Mouse (Mus musculus): ENCODE data around the gene Bicc1. TPM values are rescaled to one million over a fixed set of nuclear protein-coding genes. Genes with fewer than 3 reads are reported as not detected.

Gene Bicc1
- polyA plus RNA-seq, 1 experiment, result 3.1 TPM

DNA sequence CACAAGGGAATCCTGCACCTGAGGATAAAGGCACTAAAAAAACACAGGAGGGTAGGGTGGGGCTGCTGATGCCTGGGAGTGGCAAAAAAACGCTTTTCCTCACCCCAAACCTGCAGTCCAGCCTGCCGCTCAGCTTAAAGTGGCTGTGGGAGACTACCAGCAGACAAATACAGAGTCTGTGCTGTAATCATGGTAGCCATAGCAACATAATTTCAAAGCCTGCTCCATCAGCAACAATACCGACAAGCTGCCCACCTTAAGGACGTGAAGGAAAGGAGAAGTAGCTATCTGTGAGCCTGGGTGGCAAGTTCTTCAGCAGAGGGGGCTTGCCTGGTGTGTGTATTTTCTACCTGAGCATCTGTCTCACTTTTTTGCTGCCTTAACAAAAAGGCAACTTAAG, 117.6 kb downstream of the Bicc1 start:
- TF ChIP-seq POLR2A (IDR thresholded peaks at IDR 0.05; ENCODE audit: low read depth, low read length) (no peak), CTCF (IDR thresholded peaks at IDR 0.05; ENCODE audit: extremely low read depth, insufficient read length, insufficient replicate concordance, low read depth, low read length) (no peak)
- H3K27ac ChIP-seq (ENCODE audit: insufficient read depth, low read depth, low read length), result no peak overlapping the region
- H3K4me1 ChIP-seq (ENCODE audit: control insufficient read depth, insufficient read depth, insufficient read length, low read length), result no peaks in the 10 kb centered on the region
- 45% methylated on average over 4 of the region's 4 CpGs for WGBS
- no peaks in the 10 kb centered on the region for H3K27me3 ChIP-seq (ENCODE audit: control insufficient read depth, insufficient read depth, low read length)
- no peak overlapping the region for H3K4me3 ChIP-seq (ENCODE audit: low read depth, low read length)
- H3K36me3 ChIP-seq (ENCODE audit: control insufficient read depth, insufficient read depth, low read length), result no peaks in the 10 kb centered on the region

GRCm38 (mm10) chr10:71036484-71036883, 123.0 kb downstream of the Bicc1 start:
- Histone ChIP-seq H3K27ac (ENCODE audit: insufficient read depth, low read depth, low read length) (no peak overlapping the region), H3K4me1 (ENCODE audit: control insufficient read depth, insufficient read depth, insufficient read length, low read length) (no peaks in the 10 kb centered on the region), H3K27me3 (ENCODE audit: control insufficient read depth, insufficient read depth, low read length) (no peaks in the 10 kb centered on the region), H3K4me3 (ENCODE audit: low read depth, low read length) (no peak overlapping the region), H3K36me3 (ENCODE audit: control insufficient read depth, insufficient read depth, low read length) (no peaks in the 10 kb centered on the region)
- WGBS, result 76% methylated on average over 7 of the region's 7 CpGs
- no peak for TF ChIP-seq CTCF (IDR thresholded peaks at IDR 0.05; ENCODE audit: extremely low read depth, insufficient read length, insufficient replicate concordance, low read depth, low read length)
- TF ChIP-seq POLR2A (IDR thresholded peaks at IDR 0.05; ENCODE audit: low read depth, low read length), result no peak

GRCm38 (mm10) chr10:71028996-71029395, 130.5 kb downstream of the Bicc1 start:
- Histone ChIP-seq H3K4me1 (ENCODE audit: control insufficient read depth, insufficient read depth, insufficient read length, low read length) (no peaks in the 10 kb centered on the region), H3K27me3 (ENCODE audit: control insufficient read depth, insufficient read depth, low read length) (no peaks in the 10 kb centered on the region), H3K36me3 (ENCODE audit: control insufficient read depth, insufficient read depth, low read length) (no peaks in the 10 kb centered on the region), H3K27ac (ENCODE audit: insufficient read depth, low read depth, low read length) (0 out of 2 replicates have a peak overlapping the region, but pooled peaks have one; percentile 26), H3K4me3 (ENCODE audit: low read depth, low read length) (no peak overlapping the region)
- WGBS, result 68% methylated on average over 4 of the region's 4 CpGs
- TF ChIP-seq CTCF (IDR thresholded peaks at IDR 0.05; ENCODE audit: extremely low read depth, insufficient read length, insufficient replicate concordance, low read depth, low read length) (no peak), POLR2A (IDR thresholded peaks at IDR 0.05; ENCODE audit: low read depth, low read length) (no peak)

DNA sequence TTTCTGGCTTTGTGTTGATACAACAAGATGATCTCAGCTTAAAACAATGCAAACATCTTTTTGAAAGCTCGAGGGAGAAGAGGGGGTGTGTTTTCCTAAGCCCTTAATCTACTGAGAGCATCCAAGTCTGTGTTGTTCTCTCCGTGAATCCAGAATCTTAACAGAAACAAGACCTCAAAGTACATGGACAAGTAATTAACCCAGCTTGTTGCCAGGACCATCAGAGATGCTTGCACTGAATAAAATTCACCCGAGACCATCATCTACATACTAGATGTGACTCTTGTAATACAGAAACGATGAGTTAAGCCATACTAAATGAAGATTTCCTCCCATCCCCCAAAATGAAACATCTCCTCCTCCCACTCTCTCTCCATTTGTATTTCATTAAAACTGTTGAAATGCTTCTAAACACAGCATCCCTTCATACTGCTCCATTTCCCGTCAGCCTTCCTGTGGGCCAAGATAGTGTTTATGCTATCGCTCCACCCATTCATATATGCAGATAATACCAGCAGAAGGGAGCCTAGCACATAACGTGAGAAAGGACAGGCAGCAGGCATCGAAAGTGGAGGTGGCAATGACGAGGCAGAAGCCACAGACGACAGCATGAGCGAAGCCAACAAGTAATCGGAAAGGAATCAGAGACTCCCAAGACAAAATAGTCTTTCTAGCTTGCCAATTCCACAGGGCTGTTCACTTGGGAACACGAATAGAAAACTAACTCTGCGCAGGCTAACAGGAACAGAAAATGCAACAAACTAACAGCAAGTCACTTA, 131.2 kb downstream of the Bicc1 start:
- no peaks in the 10 kb centered on the region for H3K27me3 ChIP-seq (ENCODE audit: control insufficient read depth, insufficient read depth, low read length)
- H3K27ac ChIP-seq (ENCODE audit: insufficient read depth, low read depth, low read length), result peak overlapping the region; percentile 47; the same call in 1 of the 2 replicates
- WGBS, result 63% methylated on average over 14 of the region's 14 CpGs
- no peaks in the 10 kb centered on the region for H3K36me3 ChIP-seq (ENCODE audit: control insufficient read depth, insufficient read depth, low read length)
- H3K4me3 ChIP-seq (ENCODE audit: low read depth, low read length), result no peak overlapping the region
- TF ChIP-seq CTCF (IDR thresholded peaks at IDR 0.05; ENCODE audit: extremely low read depth, insufficient read length, insufficient replicate concordance, low read depth, low read length) (no peak), POLR2A (IDR thresholded peaks at IDR 0.05; ENCODE audit: low read depth, low read length) (no peak)
- H3K4me1 ChIP-seq (ENCODE audit: control insufficient read depth, insufficient read depth, insufficient read length, low read length), result no peaks in the 10 kb centered on the region

DNA sequence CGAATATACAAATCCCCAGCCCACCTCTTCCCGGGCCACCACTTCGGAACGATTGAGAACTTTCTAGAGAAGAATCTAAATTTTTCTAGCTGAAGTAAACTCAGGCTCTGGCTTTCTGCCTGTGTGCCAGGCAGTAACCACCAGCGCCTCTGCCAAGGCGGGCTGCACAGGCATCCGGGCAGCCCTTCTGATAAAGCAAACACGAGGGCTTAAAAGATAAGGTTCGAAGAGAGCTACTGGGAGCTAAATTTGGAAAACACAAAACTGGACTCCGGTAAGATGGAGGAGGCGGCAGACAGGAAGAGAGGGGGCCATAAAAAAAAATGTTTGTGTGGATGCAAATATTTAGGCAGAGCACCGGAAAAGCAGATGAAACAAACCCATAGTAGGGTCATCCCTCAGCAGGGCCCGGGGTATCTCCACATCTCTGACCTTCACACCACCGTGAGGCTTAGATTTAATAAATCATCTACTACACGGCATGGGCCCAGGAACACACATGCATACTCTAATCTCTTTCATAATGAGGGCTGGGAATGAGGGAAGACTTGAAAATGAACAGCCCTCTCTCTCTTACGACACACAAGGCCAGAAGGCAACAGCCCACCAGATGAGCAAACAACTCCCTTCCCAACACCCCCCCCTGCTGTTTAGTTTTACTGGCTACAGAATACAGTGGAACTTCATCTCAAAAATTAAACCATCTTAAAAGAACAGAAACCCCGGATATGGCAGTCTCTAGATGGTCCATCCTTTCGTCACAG, 134.2 kb downstream of the Bicc1 start:
- Histone ChIP-seq H3K36me3 (ENCODE audit: control insufficient read depth, insufficient read depth, low read length) (no peaks in the 10 kb centered on the region), H3K27ac (ENCODE audit: insufficient read depth, low read depth, low read length) (peak overlapping the region; percentile 49; the same call in 1 of the 2 replicates), H3K27me3 (ENCODE audit: control insufficient read depth, insufficient read depth, low read length) (no peaks in the 10 kb centered on the region), H3K4me1 (ENCODE audit: control insufficient read depth, insufficient read depth, insufficient read length, low read length) (no peaks in the 10 kb centered on the region), H3K4me3 (ENCODE audit: low read depth, low read length) (no peak overlapping the region)
- WGBS, result 43% methylated on average over 18 of the region's 18 CpGs
- no peak for TF ChIP-seq CTCF (IDR thresholded peaks at IDR 0.05; ENCODE audit: extremely low read depth, insufficient read length, insufficient replicate concordance, low read depth, low read length)
- no peak for TF ChIP-seq POLR2A (IDR thresholded peaks at IDR 0.05; ENCODE audit: low read depth, low read length)

DNA sequence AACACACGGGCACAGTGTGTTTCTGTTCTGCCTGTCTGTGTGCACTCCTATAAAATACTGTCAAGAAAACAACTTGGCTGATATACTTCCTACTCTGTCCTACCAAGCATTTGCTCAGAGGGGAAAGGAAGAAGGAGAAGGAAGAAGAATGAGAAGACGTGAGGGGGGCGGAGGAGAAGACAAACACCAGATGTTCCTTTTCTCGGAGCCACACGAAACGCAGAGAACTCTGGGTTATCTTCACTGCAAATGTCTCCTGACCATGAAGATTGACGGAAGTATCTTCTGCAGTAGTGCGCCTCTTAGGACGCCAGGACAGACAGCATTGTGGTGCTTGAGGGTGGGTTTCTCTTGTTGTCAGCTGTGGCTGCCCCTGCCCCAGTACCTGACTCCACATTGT, 134.8 kb downstream of the Bicc1 start:
- Histone ChIP-seq H3K4me1 (ENCODE audit: control insufficient read depth, insufficient read depth, insufficient read length, low read length) (no peaks in the 10 kb centered on the region), H3K36me3 (ENCODE audit: control insufficient read depth, insufficient read depth, low read length) (no peaks in the 10 kb centered on the region), H3K4me3 (ENCODE audit: low read depth, low read length) (no peak overlapping the region), H3K27ac (ENCODE audit: insufficient read depth, low read depth, low read length) (peak overlapping the region; percentile 49; the same call in 1 of the 2 replicates), H3K27me3 (ENCODE audit: control insufficient read depth, insufficient read depth, low read length) (no peaks in the 10 kb centered on the region)
- TF ChIP-seq POLR2A (IDR thresholded peaks at IDR 0.05; ENCODE audit: low read depth, low read length) (no peak), CTCF (IDR thresholded peaks at IDR 0.05; ENCODE audit: extremely low read depth, insufficient read length, insufficient replicate concordance, low read depth, low read length) (no peak)
- 65% methylated on average over 9 of the region's 9 CpGs for WGBS

DNA sequence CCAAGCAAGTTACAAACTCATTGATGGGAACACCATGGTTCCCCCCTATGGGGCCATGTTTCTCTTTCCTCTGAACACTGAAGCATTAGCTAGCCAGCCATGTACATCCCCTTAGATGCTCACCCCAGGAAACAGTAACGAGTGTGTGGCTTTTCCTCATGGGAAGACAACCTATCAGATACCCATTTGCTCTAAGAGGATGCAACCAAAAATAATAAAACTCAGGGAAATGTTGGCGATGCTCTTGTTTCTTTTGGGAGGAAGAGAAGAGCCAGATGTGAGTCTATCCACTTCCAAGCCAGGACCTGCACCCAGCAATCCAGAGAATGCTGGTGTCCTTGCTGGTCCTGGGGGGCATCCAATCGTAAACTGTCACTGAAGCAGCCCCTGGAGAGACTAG, 136.0 kb downstream of the Bicc1 start:
- Histone ChIP-seq H3K27me3 (ENCODE audit: control insufficient read depth, insufficient read depth, low read length) (no peaks in the 10 kb centered on the region), H3K4me1 (ENCODE audit: control insufficient read depth, insufficient read depth, insufficient read length, low read length) (no peaks in the 10 kb centered on the region), H3K36me3 (ENCODE audit: control insufficient read depth, insufficient read depth, low read length) (no peaks in the 10 kb centered on the region), H3K4me3 (ENCODE audit: low read depth, low read length) (no peak overlapping the region), H3K27ac (ENCODE audit: insufficient read depth, low read depth, low read length) (no peak overlapping the region)
- 69% methylated on average over 3 of the region's 3 CpGs for WGBS
- TF ChIP-seq CTCF (IDR thresholded peaks at IDR 0.05; ENCODE audit: extremely low read depth, insufficient read length, insufficient replicate concordance, low read depth, low read length), result no peak
- TF ChIP-seq POLR2A (IDR thresholded peaks at IDR 0.05; ENCODE audit: low read depth, low read length), result no peak
